Mouse (Mus musculus) T-helper 2 cell (primary cell): ENCODE measurements around the gene Gpx1.

Experiments used
- in situ Hi-C: fragments of 300-600 bp; cut with MboI, MseI; formaldehyde crosslinking; loops from one replicate; pipeline ENCODE4 v1.15.1; 2025; ENCODE audit warnings: high pct_unique_total_duplicates

Gene Gpx1

DNA sequence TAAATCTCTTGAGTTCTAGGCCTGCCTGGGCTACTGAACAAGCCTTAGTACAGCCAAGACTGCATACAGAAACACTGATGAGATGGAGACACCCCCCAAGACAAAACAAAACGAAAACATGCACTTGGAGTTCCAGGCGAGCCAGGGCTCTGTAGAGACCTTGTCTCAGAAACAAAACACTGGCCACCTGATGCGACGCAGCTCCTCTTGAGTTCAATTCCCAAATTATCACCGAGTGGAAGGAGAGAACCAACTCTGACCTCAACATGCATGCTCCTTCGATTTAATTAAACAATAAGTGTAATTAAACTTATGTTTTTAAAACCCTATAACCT is 185 bp upstream of the Gpx1 start:
- in situ Hi-C loops = no loop called here

DNA sequence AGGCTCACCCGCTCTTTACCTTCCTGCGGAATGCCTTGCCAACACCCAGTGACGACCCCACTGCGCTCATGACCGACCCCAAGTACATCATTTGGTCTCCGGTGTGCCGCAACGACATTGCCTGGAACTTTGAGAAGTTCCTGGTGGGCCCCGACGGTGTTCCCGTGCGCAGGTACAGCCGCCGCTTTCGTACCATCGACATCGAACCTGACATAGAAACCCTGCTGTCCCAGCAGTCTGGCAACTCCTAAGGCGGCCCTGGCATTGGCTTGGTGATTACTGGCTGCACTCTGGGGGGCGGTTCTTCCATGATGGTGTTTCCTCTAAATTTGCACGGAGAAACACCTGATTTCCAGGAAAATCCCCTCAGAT is 1.2 kb downstream of the Gpx1 start:
- in situ Hi-C loops = no loop called here

DNA sequence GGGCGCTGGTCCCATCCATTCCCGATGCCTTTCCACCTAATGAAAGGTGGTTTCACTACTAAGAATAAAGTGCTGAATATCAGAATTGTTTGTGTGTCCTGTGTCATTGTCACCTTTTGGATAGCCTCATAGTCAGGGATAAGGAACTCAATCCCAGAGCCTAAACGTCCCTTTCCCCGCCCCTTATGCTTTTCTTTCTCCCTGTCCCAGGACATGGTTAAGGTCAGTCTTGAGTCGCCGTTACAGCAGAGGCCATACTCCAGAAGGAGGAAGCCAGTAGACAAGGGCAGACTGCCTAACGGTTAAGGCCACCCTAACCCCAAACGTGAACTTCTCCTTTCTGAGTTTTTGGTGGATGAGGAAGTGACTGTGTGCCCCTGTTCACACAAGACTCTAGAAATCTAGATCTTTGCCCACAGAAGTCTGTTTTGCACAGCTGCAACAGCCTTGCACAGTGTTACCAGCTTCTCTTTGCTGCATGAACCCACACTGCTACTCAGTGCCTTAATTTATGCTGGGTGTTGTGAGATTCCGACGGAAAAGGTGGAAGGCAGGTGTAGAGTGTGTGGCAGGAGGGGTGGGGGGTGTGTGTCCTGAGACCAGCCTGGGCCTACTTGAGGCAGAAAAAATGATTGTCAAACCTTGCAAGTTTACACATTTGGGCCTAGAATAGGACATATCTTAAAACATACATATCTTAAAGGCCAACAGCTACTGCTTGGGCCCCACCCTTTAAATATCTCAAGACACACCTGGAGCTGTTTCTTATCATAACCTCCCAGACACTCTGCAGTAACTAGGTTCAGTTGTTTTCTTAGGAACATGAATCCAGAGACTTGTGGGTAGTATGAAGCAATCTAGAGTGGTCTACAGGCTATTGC is 1.8 kb downstream of the Gpx1 start:
- in situ Hi-C loops = no loop called here

DNA sequence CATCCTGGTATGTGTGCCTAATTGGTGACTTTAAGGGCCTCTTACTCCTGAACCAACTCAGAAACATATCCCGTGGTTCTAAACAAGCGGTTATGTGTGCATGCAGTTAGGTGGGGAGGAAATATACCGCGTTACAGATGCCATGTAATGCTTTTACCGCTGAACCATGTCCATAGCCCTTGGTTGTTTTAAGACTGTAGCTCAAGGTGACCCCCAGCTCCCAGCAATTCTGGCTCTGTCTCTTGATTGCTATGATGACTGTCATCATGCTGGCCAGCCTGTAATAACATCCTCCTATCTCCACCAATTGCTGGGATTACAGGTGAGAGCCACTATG is 2.4 kb downstream of the Gpx1 start:
- in situ Hi-C loops = no loop called here

DNA sequence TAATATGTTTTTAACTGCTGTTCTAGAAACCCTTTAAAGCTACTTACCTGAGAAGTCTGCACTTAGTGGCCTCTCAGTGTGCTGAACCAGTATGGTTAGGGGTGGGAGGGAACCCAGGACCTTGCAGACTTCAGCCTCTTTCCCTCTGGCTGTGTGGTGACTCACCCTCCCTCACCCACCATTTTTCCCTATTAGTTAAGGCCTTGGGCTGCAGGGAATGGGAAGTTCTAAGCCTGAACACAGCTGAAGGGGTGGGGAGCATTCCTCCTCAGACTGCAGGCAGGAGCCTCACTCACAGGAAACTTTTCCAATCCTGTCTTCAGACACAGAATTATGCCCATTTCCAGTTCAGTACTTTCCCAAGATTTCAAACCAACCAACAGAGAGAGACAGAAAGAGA is 3.1 kb downstream of the Gpx1 start:
- in situ Hi-C loops = no loop called here

DNA sequence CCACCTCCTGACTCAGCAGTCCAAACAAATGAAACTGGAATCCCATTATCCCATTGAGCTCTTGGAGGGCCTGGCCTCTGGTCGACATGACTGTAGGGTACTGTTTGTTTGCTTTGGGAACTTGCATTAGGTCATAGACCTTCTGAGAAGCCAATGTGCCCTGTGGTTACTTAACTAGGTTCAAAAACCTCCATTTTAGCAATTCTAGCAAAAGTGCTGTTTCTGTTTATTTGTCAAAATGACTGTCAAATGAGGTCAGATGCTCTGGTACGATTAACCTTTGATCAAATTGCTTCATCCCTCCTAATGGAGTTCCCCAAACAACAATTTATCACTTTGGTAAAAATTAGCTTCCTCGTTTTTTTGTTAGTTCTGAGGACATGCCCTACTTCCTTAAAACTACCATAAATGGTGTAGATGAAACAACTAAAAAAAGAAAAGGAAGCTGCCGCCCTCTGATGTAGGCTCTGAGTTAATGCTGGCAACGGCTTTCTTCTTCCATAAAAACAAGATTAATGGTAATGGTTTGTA is 3.7 kb downstream of the Gpx1 start:
- in situ Hi-C loops = no loop called here

DNA sequence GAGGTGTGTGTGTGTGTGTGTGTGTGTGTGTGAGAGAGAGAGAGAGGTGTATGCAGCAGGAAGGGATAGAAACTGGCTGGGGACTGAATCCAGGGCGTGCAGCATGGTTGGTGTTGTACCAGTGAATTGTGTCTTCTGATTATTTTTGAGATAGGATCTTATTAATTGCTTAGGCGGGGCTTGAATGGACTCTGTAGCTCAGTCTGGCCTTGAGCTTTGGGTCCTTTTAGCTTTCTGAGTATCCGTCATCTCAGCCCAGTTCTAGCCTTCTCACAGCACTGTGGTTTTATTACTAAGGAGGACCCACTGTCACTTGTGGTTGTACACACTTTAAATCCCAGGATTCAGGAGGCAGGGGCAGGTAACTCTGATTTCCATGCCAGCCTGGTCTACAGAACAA is 4.6 kb downstream of the Gpx1 start:
- in situ Hi-C loops = no loop called here

DNA sequence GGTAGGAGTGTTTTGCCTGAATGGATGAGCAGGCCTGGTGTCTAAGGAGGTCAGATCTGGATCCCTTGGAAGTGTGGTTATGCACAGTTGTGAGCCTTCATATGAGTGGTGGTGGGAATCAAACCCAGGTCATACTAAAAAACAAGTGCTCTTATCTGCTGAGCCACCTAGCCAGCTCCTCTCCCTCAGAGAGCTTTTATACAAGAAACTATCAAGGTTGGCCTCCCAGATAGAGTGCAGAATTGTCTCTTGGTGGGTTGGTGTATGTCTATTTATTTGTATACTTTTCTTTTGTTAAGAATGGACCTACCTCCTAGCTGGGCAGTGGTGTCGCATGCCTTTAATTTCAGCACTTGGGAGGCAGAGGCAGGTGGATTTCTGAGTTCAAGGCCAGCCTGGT is 5.1 kb downstream of the Gpx1 start:
- in situ Hi-C loops = no loop called here

DNA sequence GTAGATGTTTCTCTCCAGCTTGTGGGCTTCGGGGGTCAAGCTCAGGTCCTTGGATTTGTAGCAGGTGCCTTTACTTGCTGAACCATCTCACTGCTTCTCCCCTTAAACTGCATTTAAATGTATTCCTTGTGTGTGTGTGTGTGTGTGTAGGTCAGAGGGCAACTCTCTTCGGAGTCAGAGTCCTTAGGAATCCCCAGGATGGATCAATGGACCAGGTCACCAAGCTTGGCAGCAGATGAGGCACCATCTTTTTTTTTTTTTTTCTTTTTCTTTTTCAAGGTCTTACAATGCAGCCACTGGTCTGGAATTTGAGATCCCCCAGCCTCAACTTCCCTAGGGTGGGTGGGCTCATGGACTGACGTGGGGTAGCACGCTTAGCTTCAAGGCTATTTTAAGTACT is 5.8 kb downstream of the Gpx1 start:
- in situ Hi-C loops = no loop called here

DNA sequence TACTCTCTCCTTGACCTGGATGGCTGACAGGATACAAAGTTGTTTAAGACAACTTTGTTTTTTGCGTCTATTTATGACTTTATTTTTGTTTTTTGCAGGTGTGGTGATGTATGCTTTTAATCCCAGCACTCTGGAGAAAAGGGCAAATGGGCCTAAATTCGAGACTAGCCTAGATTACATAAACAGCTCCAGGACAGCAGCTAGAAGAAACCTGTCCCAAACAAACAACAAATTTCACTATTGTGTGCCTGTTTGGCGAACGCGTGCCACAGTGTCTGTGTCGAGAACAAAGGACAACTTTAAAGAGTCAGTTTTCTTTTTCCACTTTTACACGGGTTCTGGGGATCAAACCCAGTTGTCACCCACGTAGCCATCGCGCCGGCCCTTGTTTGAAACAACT is 8.3 kb downstream of the Gpx1 start:
- in situ Hi-C loops = loop anchor here (5.0 kb wide), 1 partner anchor 45 kb away; no protein-coding TSS in a partner anchor

DNA sequence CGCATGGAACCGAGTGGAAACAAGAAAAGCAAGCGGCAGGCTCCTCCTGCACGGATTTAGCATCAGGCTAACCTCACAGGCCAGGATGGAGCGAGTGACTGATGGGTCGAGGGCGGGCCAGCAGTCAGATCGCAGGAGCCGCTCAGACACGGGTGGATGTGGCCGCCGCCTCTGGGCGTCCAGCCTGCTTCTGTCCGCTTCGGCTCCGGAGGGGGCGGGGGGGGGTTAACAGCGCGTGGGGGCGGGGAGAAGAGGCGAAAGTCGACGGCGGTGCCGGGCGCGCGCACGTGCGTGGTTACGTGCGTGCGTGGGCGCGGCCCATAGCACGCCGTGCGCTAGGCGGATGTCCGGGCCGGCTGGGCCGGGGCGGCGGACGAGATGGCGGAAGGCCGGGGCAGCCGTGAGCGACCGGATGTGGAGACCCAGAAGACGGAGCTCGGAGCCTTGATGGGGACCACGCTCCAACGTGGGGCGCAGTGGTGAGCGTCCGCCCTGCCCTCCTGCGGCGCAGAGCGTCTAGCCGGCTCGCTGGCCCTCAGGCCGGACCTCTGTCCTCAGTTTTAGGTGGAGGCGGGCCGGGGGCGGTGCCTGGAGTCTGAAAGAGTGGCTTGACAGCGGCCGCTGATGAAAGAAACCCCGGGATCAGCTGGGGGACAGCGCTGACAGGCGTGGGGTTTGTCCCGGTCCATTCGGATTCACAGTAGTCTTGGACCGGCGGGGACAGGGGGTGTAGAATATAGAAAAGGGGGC is 9.0 kb downstream of the Gpx1 start, which contains the start of gene Usp4:
Usp4 (plus strand) TSS at position 314 of the 750 bp plus-strand sequence.
- in situ Hi-C loops = loop anchor here (5.0 kb wide), 1 partner anchor 45 kb away; no protein-coding TSS in a partner anchor

DNA sequence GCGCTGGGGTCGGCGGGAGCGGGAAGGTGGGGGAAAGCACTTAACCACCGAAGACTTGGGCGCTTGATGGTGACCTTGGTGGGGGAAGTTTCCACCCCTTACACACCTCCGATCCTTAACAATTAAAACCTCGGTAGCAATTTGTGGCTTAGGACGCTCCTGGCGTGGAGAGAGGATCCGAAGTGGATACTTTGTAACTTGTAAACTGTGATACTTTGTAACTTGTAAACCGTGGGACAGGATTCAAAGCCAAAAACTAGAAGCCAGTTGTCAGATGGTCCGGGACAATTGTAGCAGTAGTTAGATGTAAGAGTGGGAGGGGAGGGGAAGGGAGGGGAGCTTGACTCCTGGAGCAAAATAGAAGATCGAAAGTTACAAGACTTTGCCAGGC is 9.6 kb downstream of the Gpx1 start:
- in situ Hi-C loops = loop anchor here (5.0 kb wide), 1 partner anchor 46 kb away; no protein-coding TSS in a partner anchor

DNA sequence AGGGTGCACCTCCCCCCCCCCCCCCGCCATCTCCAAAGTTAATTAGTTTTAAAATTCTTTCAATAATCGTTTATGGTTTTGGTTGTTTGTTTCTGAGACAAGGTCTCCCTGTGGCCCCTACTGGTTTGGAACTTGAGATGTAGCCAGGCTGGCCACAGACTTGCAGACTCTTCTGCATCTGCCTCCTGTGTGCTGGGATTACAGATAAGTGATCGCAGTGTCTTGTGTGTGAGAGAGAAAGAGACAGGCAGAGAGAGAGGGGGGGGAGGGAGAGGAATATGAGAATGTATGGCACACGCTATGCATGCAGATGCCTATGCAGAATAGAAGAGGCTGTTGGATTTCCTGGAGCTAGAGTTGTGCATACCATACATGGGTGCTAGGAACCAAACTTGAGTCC is 11.0 kb downstream of the Gpx1 start:
- in situ Hi-C loops = loop anchor here (5.0 to 25.0 kb wide), 2 partner anchors 47 to 1487 kb away; no protein-coding TSS in a partner anchor

DNA sequence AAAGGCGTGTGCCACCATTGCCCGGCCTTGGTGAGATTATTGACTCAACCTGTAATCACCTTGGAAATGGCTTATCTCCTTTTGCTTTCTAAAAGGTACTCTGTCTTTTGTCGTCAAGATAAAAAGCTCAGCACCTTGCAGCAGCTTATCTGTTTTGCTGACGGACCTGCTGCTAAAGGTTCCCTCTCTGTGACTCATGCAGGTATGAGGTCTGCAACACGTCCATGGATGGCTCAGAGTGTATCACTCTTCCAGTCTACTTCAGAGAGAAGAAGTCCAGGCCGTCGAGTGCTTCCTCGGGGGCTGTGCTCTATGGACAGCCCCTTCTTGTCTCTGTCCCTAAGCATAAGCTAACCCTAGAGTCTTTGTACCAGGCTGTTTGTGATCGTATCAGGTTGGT is 39.5 kb downstream of the Gpx1 start:
- in situ Hi-C loops = loop anchor here (10.0 to 25.0 kb wide), 2 partner anchors 167 to 1809 kb away; no protein-coding TSS in a partner anchor

DNA sequence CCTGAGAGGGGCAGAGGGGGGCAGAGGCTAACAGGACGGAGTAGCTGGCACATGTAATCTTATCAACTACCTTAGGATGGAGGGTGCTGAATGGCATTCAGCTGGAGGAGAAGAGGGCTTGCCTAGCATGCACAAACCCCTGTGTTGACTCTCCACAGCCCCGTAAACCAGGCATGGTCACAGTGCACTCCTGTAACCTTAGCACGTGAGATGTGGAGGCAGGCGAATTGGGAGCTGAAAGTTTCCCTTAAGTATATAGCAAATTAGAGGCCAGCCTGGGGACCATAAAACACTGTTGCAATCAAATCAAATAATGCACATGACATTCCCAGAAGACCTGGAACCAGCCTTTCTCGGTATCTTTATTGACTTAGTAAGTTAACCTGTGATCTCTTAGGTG is 40.0 kb downstream of the Gpx1 start:
- in situ Hi-C loops = loop anchor here (10.0 to 25.0 kb wide), 2 partner anchors 166 to 1809 kb away; no protein-coding TSS in a partner anchor

DNA sequence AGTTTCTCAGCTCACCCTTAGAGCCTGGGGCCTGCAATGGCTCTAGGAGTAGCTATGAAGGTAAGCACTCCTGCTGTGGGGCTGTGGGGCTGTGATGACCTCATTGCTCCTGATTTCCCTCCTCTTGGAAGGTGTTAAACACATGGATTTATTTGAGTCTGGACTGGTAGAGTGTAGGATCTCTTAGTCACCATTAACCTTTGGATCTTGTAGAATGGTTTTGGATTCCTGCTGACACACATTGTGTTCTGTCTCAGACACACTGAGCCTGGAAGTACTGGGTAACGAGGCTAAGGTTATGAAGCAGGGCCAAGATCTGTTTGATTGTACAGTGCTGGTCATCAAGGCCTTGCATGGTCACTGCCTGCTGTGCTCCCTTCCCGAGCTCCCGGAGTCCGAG is 40.6 kb downstream of the Gpx1 start:
- in situ Hi-C loops = loop anchor here (10.0 to 25.0 kb wide), 2 partner anchors 166 to 1808 kb away; no protein-coding TSS in a partner anchor

DNA sequence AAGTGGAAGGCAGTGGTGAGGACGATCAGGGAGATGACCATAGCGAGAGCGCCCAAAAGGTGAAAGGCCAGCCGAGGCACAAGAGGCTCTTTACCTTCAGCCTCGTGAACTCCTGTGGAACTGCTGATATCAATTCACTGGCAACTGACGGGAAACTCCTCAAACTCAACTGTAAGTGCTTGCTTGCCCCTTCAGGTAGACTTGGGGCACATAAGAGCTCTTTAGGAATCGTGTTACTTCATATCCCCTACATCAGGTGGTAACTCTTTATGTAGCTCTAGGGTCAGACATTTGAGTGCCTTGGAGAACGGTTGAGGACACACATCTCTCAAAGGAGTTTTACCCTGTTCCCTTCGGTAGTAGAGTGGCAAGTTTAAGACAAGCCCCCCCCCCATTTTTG is 42.7 kb downstream of the Gpx1 start:
- in situ Hi-C loops = loop anchor here (10.0 to 25.0 kb wide), 2 partner anchors 57 to 1806 kb away; no protein-coding TSS in a partner anchor

DNA sequence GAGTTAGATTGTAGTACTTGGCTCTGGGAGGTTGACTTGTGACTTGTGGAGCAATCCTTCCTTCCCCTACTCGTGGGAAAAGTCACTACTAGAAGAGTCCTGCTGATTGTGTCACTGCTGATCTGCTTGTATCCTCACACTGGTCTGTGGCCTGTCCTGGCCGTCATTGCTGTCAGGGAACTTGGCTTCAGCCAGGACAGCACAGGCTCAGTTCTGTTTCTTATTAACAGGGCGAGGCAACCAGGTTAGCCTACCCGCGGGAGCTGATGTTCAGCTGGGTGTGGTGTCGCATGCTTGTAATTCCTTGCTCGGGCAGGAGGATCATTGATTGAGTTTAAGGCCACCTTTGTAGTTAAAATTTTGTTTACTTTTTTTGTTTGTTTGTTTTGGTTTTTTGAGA is 46.3 kb downstream of the Gpx1 start:
- in situ Hi-C loops = loop anchor here (10.0 to 25.0 kb wide), 2 partner anchors 60 to 1802 kb away; no protein-coding TSS in a partner anchor

DNA sequence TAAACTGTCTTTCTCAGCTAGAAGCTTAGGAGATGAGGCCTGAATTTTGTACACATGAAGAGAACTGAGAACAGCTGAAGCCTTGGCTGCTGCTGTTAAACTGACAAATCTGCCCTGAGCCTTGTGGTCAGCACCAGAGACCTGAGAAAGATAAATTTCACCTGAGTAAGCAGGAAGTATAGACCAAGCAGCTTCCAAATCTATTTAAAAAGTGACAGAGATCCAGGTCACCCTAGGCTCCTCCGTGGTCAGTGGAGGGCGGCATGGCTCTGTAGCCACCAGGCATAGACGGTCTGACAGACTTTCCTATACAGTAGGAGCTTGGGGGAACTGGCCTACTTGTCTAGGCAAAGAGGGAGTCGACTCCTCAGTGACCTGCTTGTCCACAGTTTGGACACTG is 48.1 kb downstream of the Gpx1 start:
- in situ Hi-C loops = loop anchor here (10.0 to 25.0 kb wide), 2 partner anchors 62 to 1800 kb away; no protein-coding TSS in a partner anchor

DNA sequence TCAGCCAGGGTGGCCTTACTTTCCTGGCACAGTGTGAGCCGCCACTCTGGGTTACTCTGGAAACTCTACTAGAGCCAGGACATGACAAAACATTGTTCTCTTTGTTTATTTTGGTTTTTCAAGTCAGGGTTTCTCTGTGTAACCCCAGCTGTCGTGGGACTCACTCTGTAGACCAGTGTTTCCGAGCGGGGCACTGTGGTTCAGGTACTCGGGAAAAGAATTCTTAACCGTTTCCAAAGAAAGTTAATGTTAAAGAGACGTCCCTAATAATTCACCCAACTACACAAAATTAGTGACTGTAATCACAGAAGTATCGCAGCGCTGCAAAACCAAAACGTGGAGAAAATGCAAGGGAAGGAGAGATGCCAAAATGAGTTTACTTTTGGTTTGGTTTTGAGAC is 49.9 kb downstream of the Gpx1 start:
- in situ Hi-C loops = loop anchor here (10.0 to 25.0 kb wide), 2 partner anchors 64 to 1799 kb away; no protein-coding TSS in a partner anchor

DNA sequence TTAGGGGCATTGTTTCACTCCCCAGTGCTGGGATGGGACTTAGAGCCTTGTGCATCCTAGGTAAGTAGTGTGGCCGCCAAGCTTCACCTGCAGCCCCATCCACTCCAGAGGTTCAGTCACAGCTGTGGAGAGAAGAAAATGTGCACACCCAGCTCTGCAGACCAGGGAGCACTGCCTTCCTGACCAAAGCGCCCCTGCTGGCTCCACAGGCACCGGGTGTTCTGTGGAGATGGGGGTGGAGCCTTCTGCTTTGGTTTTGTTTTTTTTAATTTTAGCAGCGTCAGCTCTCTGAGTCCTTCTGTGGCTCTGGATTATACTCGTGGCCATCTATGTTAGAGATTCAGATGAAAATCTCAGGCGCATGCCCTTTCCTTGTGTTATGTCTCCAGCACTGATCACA is 50.5 kb downstream of the Gpx1 start:
- in situ Hi-C loops = loop anchor here (10.0 to 25.0 kb wide), 2 partner anchors 64 to 1798 kb away; no protein-coding TSS in a partner anchor
